Mouse (Mus musculus): ENCODE data around the gene Hs3st2. TPM values are rescaled to one million over a fixed set of nuclear protein-coding genes. Genes with fewer than 3 reads are reported as not detected.

Gene Hs3st2
- total and polyA plus RNA-seq, 3 experiments: not detected

DNA sequence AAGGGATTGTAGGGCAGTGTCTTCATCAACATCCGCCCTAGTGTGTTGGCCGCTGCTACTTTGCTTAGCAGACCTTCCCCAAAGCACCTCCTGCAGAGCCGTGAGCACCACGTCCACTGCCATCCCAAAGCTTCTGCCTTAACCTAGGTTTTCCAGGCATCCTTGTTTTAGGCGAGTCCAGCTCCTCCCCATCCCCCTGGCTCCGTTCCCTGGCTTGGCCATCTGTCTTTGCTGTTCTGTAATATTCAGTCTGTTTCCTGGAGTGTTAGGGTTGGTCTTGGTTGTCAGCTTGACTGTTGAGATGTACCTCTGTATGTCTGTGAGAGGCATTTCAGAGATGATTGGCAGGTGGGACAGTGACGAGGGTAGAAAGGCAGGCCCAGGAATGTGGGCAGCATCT, 142.7 kb downstream of the Hs3st2 start:
- Histone ChIP-seq H3K27ac (ENCODE audit: control insufficient read depth, low read depth, low read length) (no peak overlapping the region), H3K4me3 (ENCODE audit: control insufficient read depth in 1 of 2, insufficient read depth in 1 of 2, low read depth in 2 of 2, low read length in 2 of 2) (no peak overlapping the region), H3K36me3 (ENCODE audit: control insufficient read depth in 1 of 2, insufficient read depth in 2 of 2, low read length in 2 of 2) (peaks cover 0 to 15% of the 10 kb centered on the region in 2 experiments; a peak in 2 of 4 replicates), H3K79me2 (ENCODE audit: control insufficient read depth, insufficient read depth, low read length, poor library complexity) (no peaks in the 10 kb centered on the region), H3K9me3 (replicated peaks; ENCODE audit: insufficient read depth, low read length) (no peaks in the 10 kb centered on the region), H3K9ac (ENCODE audit: control insufficient read depth, low read depth, low read length, poor library complexity, severe bottlenecking) (no peak overlapping the region), H3K4me1 (ENCODE audit: control insufficient read depth in 1 of 2, insufficient read depth in 2 of 2, low read length in 2 of 2) (peaks cover 4 to 13% of the 10 kb centered on the region in 2 experiments), H3K27me3 (ENCODE audit: control insufficient read depth in 1 of 2, insufficient read depth in 2 of 2, low read length in 2 of 2) (no peaks in the 10 kb centered on the region)
- DNase-seq (ENCODE audit: low read depth, low spot score): no peak
- TF ChIP-seq GABPA (IDR thresholded peaks at IDR 0.05; ENCODE audit: low read depth, low read length): no peak
- TF ChIP-seq CHD1 (IDR thresholded peaks at IDR 0.05; ENCODE audit: low read depth, low read length): no peak
- no peak for TF ChIP-seq POLR2AphosphoS5 (IDR thresholded peaks at IDR 0.05; ENCODE audit: borderline replicate concordance, low read depth, low read length)
- TF ChIP-seq NELFE (IDR thresholded peaks at IDR 0.05; ENCODE audit: low read depth, low read length): no peak
- TF ChIP-seq ZKSCAN1 (IDR thresholded peaks at IDR 0.05; ENCODE audit: low read depth, low read length): no peak
- TF ChIP-seq MAX (IDR thresholded peaks at IDR 0.05; ENCODE audit: low read length): no peak
- TF ChIP-seq RAD21 (IDR thresholded peaks at IDR 0.05; ENCODE audit: low read depth, low read length): no peak
- no peak for TF ChIP-seq USF1 (IDR thresholded peaks at IDR 0.05; ENCODE audit: low read depth, low read length)
- TF ChIP-seq TAL1 (IDR thresholded peaks at IDR 0.05; ENCODE audit: low read length): no peak
- TF ChIP-seq ZC3H11A (IDR thresholded peaks at IDR 0.05; ENCODE audit: low read depth, low read length): no peak
- no peak for TF ChIP-seq HCFC1 (IDR thresholded peaks at IDR 0.05; ENCODE audit: low read depth, low read length)

GRCm38 (mm10) chr7:121535987-121536386, 144.3 kb downstream of the Hs3st2 start:
- H3K9me3 ChIP-seq (replicated peaks; ENCODE audit: insufficient read depth, low read length): no peaks in the 10 kb centered on the region
- peaks cover 4 to 13% of the 10 kb centered on the region in 2 experiments for H3K4me1 ChIP-seq (ENCODE audit: control insufficient read depth in 1 of 2, insufficient read depth in 2 of 2, low read length in 2 of 2)
- H3K27me3 ChIP-seq (ENCODE audit: control insufficient read depth in 1 of 2, insufficient read depth in 2 of 2, low read length in 2 of 2): no peaks in the 10 kb centered on the region
- peak overlapping the region; percentile 24 to 25; a peak in 1 of 4 replicates for H3K4me3 ChIP-seq (ENCODE audit: control insufficient read depth in 1 of 2, insufficient read depth in 1 of 2, low read depth in 2 of 2, low read length in 2 of 2)
- peak overlapping the region; percentile 79 for H3K27ac ChIP-seq (ENCODE audit: control insufficient read depth, low read depth, low read length)
- TF ChIP-seq POLR2AphosphoS2 (IDR thresholded peaks at IDR 0.05; ENCODE audit: low read length): no peak
- TF ChIP-seq MAFK (IDR thresholded peaks at IDR 0.05; ENCODE audit: borderline replicate concordance, low read depth, low read length): peak; percentile 22; the same call in 1 of the 2 replicates
- peak; percentile 62 for TF ChIP-seq TCF12 (IDR thresholded peaks at IDR 0.05; ENCODE audit: low read depth, low read length)
- TF ChIP-seq MYB (IDR thresholded peaks at IDR 0.05; ENCODE audit: low read depth, low read length): peak; percentile 86
- TF ChIP-seq MAX (IDR thresholded peaks at IDR 0.05; ENCODE audit: low read length): 0 out of 2 replicates have a peak, but pooled peaks have one; percentile 30
- TF ChIP-seq POLR2A (IDR thresholded peaks at IDR 0.05; ENCODE audit: control insufficient read depth in 1 of 2, insufficient read depth in 1 of 2, low read depth in 1 of 2, low read length in 2 of 2, poor library complexity in 1 of 2): no peak
- TF ChIP-seq JUND (IDR thresholded peaks at IDR 0.05; ENCODE audit: low read depth, low read length): peak; percentile 92
- peak; percentile 86 to 92 for TF ChIP-seq EP300 (IDR thresholded peaks at IDR 0.05; ENCODE audit: low read depth in 1 of 2, low read length in 2 of 2)
- TF ChIP-seq ZKSCAN1 (IDR thresholded peaks at IDR 0.05; ENCODE audit: low read depth, low read length): no peak
- no peak for TF ChIP-seq USF2 (IDR thresholded peaks at IDR 0.05; ENCODE audit: borderline replicate concordance in 1 of 2, insufficient read depth in 1 of 2, low read depth in 1 of 2, low read length in 2 of 2)
- peak; percentile 40; the same call in 1 of the 2 replicates for TF ChIP-seq MYC (IDR thresholded peaks at IDR 0.05; ENCODE audit: low read depth, low read length)
- peak; percentile 58 for TF ChIP-seq SIN3A (IDR thresholded peaks at IDR 0.05; ENCODE audit: low read length)
- peak; percentile 71 for TF ChIP-seq RCOR1 (IDR thresholded peaks at IDR 0.05; ENCODE audit: low read depth, low read length)
- TF ChIP-seq ZNF384 (IDR thresholded peaks at IDR 0.05; ENCODE audit: low read depth, low read length): 0 out of 2 replicates have a peak, but pooled peaks have one; percentile 7
- TF ChIP-seq NELFE (IDR thresholded peaks at IDR 0.05; ENCODE audit: low read depth, low read length): no peak
- peak; percentile 70; the same call in 1 of the 2 replicates for TF ChIP-seq ETS1 (IDR thresholded peaks at IDR 0.05; ENCODE audit: low read depth, low read length)
- no peak for TF ChIP-seq POLR2AphosphoS5 (IDR thresholded peaks at IDR 0.05; ENCODE audit: borderline replicate concordance, low read depth, low read length)
- no peak for TF ChIP-seq HCFC1 (IDR thresholded peaks at IDR 0.05; ENCODE audit: low read depth, low read length)
- TF ChIP-seq MEF2A (IDR thresholded peaks at IDR 0.05; ENCODE audit: extremely low read depth, insufficient replicate concordance, low read depth, low read length, poor library complexity, severe bottlenecking): peak; percentile 44; the same call in 1 of the 2 replicates
- TF ChIP-seq GATA1 (IDR thresholded peaks at IDR 0.05; ENCODE audit: low read depth, low read length): peak; percentile 84
- TF ChIP-seq MXI1 (IDR thresholded peaks at IDR 0.05; ENCODE audit: low read depth, low read length): peak; percentile 41; the same call in 1 of the 2 replicates
- TF ChIP-seq ZC3H11A (IDR thresholded peaks at IDR 0.05; ENCODE audit: low read depth, low read length): no peak
- peak; percentile 74 for DNase-seq (ENCODE audit: low read depth, low spot score)
- no peaks in the 10 kb centered on the region for H3K79me2 ChIP-seq (ENCODE audit: control insufficient read depth, insufficient read depth, low read length, poor library complexity)
- peak overlapping the region; percentile 11; the same call in 1 of the 2 replicates for H3K9ac ChIP-seq (ENCODE audit: control insufficient read depth, low read depth, low read length, poor library complexity, severe bottlenecking)
- H3K36me3 ChIP-seq (ENCODE audit: control insufficient read depth in 1 of 2, insufficient read depth in 2 of 2, low read length in 2 of 2): peaks cover 0 to 15% of the 10 kb centered on the region in 2 experiments; a peak in 2 of 4 replicates
